Mouse (Mus musculus): ENCODE measurements around the gene Mrps18a. TPM values are rescaled to one million over a fixed set of nuclear protein-coding genes. Genes with fewer than 3 reads are reported as not detected.

The Mrps18a gene
- total RNA-seq, 2 experiments from 2014 or later: 79.3 to 84.5 TPM

- no peak for DNase-seq (ENCODE audit: extremely low spot score in 1 of 2, low spot score in 2 of 2)
- H3K27ac ChIP-seq: no peak overlapping the region
- intact Hi-C loops (cut with DNase I): no loop called here
Measured at GRCm38 (mm10) chr17:46127814-46128493, 17.2 kb downstream of the Mrps18a start.

DNA sequence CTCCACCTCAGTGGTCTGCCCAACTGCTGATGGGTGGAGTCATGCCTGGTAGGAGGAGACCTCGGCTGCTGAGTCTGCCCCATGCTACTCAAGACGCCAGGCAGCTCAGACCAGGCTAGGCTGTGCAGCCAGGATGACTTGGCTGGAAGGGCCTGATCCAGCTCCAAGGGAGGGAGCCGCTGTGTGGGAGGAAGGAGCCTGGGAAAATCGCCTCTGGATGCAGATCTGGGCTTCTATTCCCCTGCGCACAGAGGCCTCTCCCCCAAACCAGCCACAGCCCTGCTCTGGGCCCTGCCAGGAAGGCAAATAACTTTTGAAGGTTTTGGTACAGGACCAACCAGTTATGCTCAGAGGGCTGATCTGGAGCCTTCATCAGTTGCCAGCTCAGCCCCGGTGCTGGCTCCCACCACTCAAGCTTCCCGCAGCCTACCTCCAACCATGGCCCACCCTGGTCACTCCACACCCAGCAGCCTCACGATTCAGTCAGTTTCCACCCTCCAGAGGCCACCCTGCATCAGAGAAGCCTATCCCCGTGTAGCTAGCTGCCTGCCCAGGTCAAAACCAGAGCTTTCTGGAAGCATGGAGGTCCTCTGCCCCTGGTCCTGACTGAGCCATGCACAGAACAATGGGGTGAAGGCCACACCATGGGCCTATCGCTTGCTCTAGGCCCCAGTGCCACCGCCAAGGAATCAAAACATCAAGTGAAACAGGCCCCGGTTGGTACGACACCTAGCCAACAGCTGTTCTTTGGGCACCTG, 19.1 kb downstream of the Mrps18a start:
- H3K4me3 ChIP-seq: no peak overlapping the region
- intact Hi-C loops (cut with DNase I): no loop called here
- no peak overlapping the region for H3K27ac ChIP-seq
- DNase-seq (ENCODE audit: extremely low spot score in 1 of 2, low spot score in 2 of 2): peak in 1 of 2 experiments; percentile 36
- no peak for TF ChIP-seq CTCF (IDR thresholded peaks at IDR 0.05)

More at GRCm38 (mm10) chr17:46127814-46128493, 17.2 kb downstream of the Mrps18a start:
- no peak overlapping the region for H3K4me3 ChIP-seq
- no peak for TF ChIP-seq CTCF (IDR thresholded peaks at IDR 0.05)

DNA sequence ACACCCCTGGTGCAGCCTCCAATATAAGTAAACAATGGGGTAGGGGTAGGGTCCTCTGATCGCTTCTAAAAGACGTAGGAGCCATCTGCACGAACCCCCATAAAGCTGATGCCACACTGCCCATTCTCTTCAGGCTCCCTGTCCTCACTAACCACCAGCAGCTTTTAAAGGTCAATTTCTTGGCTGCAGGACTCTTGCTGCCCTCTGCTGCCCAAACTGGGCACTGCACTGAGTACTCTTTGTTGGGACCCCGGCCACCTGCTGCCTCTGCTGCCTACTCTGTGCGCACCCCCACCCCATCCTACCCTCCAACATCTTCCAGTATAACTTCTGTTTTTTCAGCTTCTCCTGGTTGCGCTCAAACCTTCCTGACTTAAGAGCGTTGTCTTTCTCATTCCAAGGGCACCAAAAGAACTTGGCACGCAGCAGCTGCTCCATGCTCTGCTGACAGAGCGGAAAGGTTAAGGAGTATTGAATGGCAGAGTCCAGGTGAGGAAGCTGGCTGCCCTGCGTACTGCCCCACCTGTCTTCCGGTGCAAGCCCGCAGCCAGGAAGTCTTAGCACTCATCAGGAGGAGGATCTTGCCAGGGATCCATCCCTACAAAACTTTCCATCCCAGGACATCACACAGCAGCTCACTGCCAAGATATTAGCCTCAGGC, 21.4 kb downstream of the Mrps18a start:
- H3K4me3 ChIP-seq: no peak overlapping the region
- peak; percentile 86 for TF ChIP-seq CTCF (IDR thresholded peaks at IDR 0.05)
- DNase-seq (ENCODE audit: extremely low spot score in 1 of 2, low spot score in 2 of 2): peak; percentile 67 to 78
- intact Hi-C loops (cut with DNase I): loop anchor here (1.0 to 2.0 kb wide), 3 partner anchors 91 to 401 kb away; partner anchors contain the start of gene Vegfa
- no peak overlapping the region for H3K27ac ChIP-seq

- Histone ChIP-seq H3K27ac (no peak overlapping the region), H3K4me3 (no peak overlapping the region)
- no peak for DNase-seq (ENCODE audit: extremely low spot score in 1 of 2, low spot score in 2 of 2)
- TF ChIP-seq CTCF (IDR thresholded peaks at IDR 0.05): no peak
- intact Hi-C loops (cut with DNase I): loop anchor here (1.0 to 2.0 kb wide), 3 partner anchors 92 to 402 kb away; partner anchors contain the start of gene Vegfa
Measured at GRCm38 (mm10) chr17:46132862-46133261, 22.1 kb downstream of the Mrps18a start.

DNA sequence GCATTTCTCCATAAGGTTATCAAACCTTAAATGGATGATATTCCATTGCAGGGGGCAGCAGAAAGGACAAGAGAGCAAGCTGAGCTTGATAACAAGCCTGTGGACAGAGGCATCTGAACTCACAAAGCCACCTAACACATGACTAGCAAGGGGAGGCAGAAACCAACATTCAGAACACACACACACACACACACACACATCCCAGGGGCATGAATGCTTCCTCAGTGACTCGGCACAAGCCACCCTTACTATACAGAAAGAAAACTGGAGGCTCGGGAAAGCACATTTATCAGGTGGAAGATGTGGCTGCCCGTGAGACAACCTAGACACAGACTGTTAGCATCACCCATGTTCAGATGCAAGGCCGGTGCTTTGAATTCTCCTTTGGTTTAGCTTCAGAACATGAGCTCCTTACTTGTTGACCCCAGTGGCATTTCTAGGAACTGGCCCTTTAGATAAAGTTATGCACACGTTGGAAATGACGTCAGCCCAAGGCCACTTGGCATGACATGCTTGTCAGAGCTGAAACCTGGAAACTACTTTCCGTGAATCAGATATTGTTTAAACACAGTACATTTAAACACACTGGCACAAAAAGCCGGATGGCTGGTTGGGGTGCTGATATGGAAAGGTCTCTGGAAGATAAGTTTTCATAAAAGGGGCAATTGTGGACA, 27.9 kb downstream of the Mrps18a start:
- DNase-seq (ENCODE audit: extremely low spot score in 1 of 2, low spot score in 2 of 2): no peak
- Histone ChIP-seq H3K27ac (no peak overlapping the region), H3K4me3 (no peak overlapping the region)
- no peak for TF ChIP-seq CTCF (IDR thresholded peaks at IDR 0.05)
- intact Hi-C loops (cut with DNase I): no loop called here

DNA sequence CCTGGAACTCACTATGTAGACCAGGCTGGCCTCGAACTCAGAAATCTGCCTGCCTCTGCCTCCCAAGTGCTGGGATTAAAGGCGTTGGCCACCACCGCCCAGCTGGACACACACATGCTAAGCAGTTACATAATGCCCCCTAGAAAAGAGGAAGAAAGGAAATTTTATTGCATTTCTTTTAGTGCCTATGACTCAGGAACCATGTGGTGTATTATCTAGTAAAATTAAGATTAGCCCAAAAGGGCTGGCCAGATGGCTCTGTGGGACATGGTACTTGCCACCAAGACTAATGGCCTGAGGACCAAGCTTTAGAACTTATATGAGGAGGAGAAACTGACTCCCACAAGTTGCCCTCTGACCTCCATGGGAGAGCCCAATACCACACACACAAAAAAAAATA, 29.1 kb downstream of the Mrps18a start:
- TF ChIP-seq CTCF (IDR thresholded peaks at IDR 0.05): no peak
- no peak overlapping the region for H3K27ac ChIP-seq
- no peak for DNase-seq (ENCODE audit: extremely low spot score in 1 of 2, low spot score in 2 of 2)
- intact Hi-C loops (cut with DNase I): no loop called here
- no peak overlapping the region for H3K4me3 ChIP-seq

GRCm38 (mm10) chr17:46143578-46144423, 33.0 kb downstream of the Mrps18a start, which contains the start of gene Rsph9:
TSS of gene Rsph9 (minus strand) at chr17:46144216.
- peak within 1 kb of the TSS; percentile 50 for H3K27ac ChIP-seq

GRCm38 (mm10) chr17:46152847-46153782, 42.3 kb downstream of the Mrps18a start, which contains the start of gene Mad2l1bp:
TSS of gene Mad2l1bp (minus strand) at chr17:46153553.
- no peak for TF ChIP-seq CTCF (IDR thresholded peaks at IDR 0.05)
- DNase-seq (ENCODE audit: extremely low spot score in 1 of 2, low spot score in 2 of 2): peak; percentile 82 to 84
- intact Hi-C loops (cut with DNase I): no loop called here
- H3K4me3 ChIP-seq: peak within 1 kb of the TSS; percentile 71
- peak within 1 kb of the TSS; percentile 78 for H3K27ac ChIP-seq

More at GRCm38 (mm10) chr17:46143578-46144423, 33.0 kb downstream of the Mrps18a start, which contains the start of gene Rsph9:
- peak; percentile 80 to 81 for DNase-seq (ENCODE audit: extremely low spot score in 1 of 2, low spot score in 2 of 2)
- intact Hi-C loops (cut with DNase I): no loop called here
- H3K4me3 ChIP-seq: peak within 1 kb of the TSS; percentile 65
- TF ChIP-seq CTCF (IDR thresholded peaks at IDR 0.05): no peak

GRCm38 (mm10) chr17:46154336-46154735, 43.5 kb downstream of the Mrps18a start:
- TF ChIP-seq CTCF (IDR thresholded peaks at IDR 0.05): no peak
- Histone ChIP-seq H3K4me3 (no peak overlapping the region), H3K27ac (no peak overlapping the region)
- DNase-seq (ENCODE audit: extremely low spot score in 1 of 2, low spot score in 2 of 2): no peak
- intact Hi-C loops (cut with DNase I): no loop called here

GRCm38 (mm10) chr17:46156680-46157079, 45.9 kb downstream of the Mrps18a start:
- TF ChIP-seq CTCF (IDR thresholded peaks at IDR 0.05): no peak
- DNase-seq (ENCODE audit: extremely low spot score in 1 of 2, low spot score in 2 of 2): no peak
- intact Hi-C loops (cut with DNase I): no loop called here
- Histone ChIP-seq H3K4me3 (no peak overlapping the region), H3K27ac (no peak overlapping the region)

All from left cerebral cortex, adult 2 months (tissue).